Mouse (Mus musculus) adrenal gland, adult 18-20 months (tissue): Measurements from ENCODE around the gene Cdk18. TPM values are rescaled to one million over a fixed set of nuclear protein-coding genes. Genes with fewer than 3 reads are reported as not detected.
"Not testable (repeated sequence)": the region's sequence is repeated elsewhere in the genome, so short reads cannot be mapped to it uniquely, and the experiment has no call there.

ENCODE experiments used
- DNase-seq, 2 experiments: peaks; one replicate each; pipeline ENCODE4 v3.0.0; 2021 to 2022; ENCODE audit warnings: low spot score in 2 of 2
- long read RNA-seq, 2 experiments: library from polyadenylated mRNA; stranded (forward); transcript quantifications; one replicate each; pipeline ENCODE4 v2.0.0; 2021
- total RNA-seq, 2 experiments: library from RNA; stranded (reverse); gene quantifications; 1 replicate in 1 of 2; 2 replicates in 1 of 2; pipeline ENCODE4 v1.2.3; 2021

Cdk18 gene
- total RNA-seq, result 10 to 100 TPM; 16.1 to 16.3 TPM
- long read RNA-seq, experiment 1, full-length matches to known transcripts, result 18 of 30 reads
- long read RNA-seq, experiment 1, partial matches to known transcripts, result 5 of 30 reads
- long read RNA-seq, experiment 1, other reads (novel, unspliced or antisense), result 7 of 30 reads
- long read RNA-seq, experiment 2, full-length matches to known transcripts, result 8 of 18 reads
- long read RNA-seq, experiment 2, partial matches to known transcripts, result 7 of 18 reads
- long read RNA-seq, experiment 2, other reads (novel, unspliced or antisense), result 3 of 18 reads

- peak; percentile 65 to 68 for DNase-seq
These were observed at the start of gene Cdk18 for GRCm38 (mm10) chr1:132139416-132139864. Cdk18 (minus strand) TSS chr1:132139684.

GRCm38 (mm10) chr1:132189231-132189630 is 49.7 kb upstream of the Cdk18 start:
- DNase-seq, result no peak

GRCm38 (mm10) chr1:132188442-132189066 is 49.1 kb upstream of the Cdk18 start:
- no peak for DNase-seq

DNA sequence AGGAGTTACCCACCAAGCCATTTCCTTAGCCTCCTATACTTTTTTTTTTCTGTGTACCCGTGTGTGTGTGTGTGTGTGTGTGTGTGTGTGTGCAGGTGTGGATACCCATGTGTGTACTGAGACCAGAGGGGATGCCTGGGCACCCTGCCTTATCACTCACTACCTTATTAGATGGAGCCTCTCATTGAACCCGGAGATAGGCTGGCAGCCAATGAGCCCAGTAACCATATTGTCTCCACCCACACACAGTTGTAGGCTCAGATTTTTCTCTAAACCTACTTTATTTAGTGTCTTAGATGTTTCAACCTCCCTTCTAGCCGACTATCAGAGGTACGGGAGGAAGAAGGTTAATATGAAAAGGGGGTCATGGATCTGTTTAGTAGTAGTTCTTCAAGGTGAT is 46.8 kb upstream of the Cdk18 start:
- no peak for DNase-seq

DNA sequence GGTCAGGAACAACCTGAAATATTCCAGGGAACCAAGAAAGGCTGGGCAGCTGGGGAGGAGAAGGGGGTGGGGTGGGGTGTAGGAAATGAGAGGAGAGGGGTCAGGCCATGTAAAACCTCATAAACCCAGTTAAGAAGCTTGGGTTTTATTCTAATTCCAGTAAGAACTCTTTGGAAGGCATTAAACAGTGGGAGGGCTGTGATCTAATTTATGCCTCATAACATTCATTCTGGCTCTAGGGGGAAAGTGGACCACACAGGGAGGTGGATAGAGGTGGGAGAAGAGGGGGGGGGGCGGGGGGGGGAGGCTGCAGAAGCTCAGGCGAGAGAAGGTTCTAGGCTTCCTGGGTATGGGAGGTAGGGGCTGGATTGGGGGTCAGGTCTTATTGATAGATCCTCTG is 32.1 kb upstream of the Cdk18 start:
- DNase-seq, result no peak

DNA sequence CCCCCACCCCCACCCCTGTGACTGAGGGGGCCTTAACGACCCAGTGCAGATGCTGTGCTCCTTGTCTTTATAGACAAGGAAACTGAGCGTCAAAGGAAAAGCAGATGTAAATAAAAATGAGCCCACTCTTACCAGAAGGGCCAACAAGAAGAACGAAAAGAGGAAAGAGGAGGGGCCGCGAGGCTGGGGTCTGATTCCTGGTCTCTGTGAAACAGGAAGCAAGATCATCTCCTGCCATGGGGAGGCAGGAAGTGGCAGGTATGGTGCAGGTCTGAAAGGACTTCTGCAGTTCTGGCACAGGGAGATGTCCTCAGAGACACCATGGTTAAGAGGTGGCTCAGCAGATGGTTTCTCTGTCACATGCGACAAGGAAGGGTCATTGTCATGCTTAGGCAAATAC is 31.2 kb upstream of the Cdk18 start:
- no peak for DNase-seq

DNA sequence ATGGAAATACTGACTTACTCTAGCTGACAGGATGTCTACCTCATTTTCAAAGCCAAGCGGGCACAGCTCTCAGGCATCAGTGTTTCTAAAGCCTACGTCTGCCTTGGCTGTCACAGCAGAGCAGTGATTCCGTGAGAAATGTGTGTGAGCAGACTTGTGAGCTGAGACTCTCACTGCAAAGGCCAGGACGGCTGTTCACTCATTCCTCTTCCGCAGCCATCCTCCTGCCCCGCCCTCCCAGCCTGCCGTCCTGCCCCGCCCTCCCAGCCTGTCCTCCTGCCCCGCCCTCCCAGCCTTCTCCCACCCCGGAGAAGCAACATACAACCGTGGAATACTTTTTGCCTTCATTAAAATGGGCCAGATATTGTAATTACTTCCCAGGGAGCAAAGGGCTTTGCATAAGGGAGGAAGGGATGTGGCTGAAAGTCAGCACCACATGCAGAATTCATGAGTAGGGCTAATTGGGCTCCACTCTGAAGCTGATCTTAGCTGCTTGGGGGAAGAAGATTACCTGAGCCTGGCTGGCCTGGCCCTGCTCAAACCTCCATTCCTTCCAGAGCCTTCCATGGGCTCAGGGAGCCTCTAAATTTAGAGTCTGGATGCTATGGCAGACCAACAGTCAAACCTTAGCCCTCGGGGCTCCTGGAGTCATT is 28.8 kb upstream of the Cdk18 start:
- DNase-seq, result no peak

GRCm38 (mm10) chr1:132165859-132166258 is 26.4 kb upstream of the Cdk18 start:
- no peak for DNase-seq

DNA sequence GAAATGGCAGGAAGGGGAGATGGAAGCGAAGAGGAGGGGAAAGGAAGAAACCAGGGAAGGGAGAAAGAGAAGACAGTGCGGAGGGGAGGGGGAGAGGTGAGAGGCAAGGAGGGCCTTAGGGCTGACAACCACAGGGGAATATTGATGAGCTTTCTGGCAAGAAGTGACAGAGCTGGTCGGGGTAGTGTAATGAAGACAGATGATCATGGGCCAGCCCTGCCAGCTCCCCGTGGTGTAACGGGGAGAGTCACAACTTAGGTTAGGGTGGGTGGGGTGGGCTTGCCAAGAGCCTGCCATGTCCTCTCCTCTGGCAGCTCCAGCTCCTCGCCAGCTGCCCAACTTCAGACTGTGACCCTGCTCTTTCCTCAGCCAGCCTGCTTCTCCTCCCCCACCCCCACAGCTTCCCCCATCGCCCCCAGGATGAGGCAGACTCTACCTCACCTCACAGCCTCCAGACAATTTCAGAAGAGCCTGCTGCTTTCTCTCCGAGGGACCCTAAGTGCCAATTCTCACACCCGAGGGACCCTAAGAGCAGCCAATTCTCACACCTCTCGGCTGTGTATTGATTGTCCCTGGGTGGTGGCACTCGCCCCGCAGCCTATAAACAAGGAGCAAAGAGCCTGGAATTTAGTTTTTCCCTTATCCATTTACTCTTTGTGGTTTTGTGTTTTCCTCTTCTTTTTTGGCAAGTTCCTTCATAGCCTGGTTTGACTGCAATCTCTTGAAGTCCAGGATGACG is 25.5 kb upstream of the Cdk18 start:
- no peak for DNase-seq

- not testable (repeated sequence) for DNase-seq
These were observed 23.1 kb upstream of the Cdk18 start for GRCm38 (mm10) chr1:132162618-132163017.

DNA sequence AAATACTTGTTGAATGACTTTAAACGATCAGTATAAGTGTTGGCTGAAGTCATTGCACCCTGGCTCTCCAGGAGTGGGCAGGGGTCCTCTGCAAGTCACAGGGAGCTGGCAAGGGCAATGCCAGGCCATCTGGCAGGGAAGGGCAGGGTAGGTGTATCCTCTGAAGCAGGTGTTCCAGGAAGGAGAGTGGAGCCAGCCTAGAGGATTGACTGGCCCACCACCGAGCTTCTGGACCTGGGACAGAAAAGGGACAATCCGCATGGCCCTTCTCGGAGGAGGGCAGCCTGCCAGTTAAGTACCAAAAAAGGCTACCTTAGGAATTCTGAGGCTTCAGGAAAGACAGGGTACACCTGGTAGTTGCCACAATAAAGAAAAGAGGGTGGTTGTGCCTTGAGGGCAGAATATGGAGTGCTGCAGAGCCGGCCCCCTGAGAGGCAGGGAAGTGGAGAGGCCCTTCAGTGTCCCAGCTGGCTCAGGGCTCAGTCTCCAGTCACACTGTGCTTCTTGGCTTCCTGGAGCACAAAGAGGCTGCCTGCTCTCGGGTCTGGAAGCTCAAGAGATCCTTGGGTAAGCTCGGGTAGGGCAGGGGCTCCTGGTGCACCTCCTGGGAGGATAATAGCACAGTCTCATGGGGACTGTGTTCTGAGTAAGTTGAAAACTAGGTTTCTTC is 21.9 kb upstream of the Cdk18 start:
- DNase-seq, result no peak

GRCm38 (mm10) chr1:132159681-132160080 is 20.2 kb upstream of the Cdk18 start:
- DNase-seq, result no peak

- no peak for DNase-seq
These were observed 19.3 kb upstream of the Cdk18 start for GRCm38 (mm10) chr1:132158741-132159140.

- DNase-seq, result no peak
These were observed 18.3 kb upstream of the Cdk18 start for GRCm38 (mm10) chr1:132157808-132158207.

DNA sequence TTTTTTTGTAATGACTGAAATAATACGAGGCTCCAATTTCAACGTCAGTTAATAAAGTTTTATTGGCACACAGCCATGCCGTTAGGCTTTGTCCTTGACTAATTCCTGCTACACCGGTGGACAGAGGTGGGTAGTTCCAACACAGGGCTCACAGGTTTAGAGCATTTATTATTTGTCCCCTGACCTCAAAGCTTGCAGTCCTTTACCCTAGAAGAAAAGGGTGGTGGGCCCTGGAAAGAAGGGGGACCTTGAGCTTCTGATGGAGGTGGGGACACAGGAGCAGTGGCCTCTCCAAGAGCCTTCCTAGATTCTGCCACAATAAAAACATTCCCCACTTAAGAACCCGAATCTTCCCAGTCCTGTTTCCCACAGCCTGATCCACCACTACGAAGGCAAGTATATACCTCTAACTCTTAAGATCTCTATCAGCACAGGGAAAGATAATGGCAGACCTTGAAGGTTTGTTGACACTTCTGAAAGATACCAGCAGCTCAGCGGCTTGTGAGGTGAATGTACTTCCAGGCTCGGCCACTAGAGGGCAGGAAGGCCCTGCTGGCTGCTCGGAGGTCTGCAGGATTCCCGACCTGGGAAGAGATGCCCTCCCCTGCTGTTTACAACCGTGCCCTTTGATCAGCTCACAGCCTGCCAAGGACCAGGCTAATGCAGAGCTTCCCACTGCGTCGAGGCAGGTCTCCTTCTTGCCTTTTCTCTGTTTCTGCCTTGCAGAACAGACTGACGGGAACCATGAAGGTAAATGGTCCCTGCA is 17.7 kb upstream of the Cdk18 start:
- DNase-seq, result peak; percentile 87 to 88

DNA sequence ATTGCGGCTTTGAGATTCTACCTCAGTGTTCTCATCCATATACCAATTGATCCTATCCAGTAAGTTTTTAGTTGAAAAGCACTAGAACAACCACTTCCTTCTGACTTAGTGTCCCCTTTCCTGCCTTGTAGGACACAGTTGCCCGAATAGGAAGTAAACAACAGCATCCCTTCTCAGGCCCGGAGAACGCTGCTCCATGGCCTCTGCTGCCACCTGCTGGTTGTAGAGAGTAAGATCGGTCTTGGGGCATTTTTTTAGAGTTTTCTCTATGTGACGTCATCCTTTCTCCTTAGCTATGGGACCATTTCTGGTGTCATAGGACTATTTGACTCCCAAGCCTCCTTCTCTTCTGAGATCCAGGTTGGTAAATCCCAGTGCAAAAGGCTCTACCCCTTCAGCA is 16.3 kb upstream of the Cdk18 start:
- peak; percentile 80 to 85 for DNase-seq

DNA sequence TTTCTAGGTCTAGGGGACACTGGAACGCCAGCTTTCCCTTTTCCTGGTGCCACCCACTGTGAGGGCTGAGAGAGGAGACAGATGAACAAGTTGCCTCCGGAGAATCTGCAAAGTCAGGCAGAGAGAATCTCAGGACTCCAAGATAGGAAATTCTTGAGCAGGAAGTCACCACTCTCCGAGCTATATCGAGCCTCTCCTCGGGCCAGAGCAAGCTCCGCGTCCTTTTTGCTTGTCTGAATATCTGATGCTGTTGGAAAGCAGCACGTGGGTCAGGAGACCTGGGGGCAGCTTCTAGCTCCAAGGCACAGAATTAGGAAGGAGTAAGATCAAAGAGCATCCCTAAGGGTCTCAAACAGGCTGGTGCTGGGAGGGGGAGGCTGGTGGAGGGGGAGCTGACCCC is 14.2 kb upstream of the Cdk18 start:
- no peak for DNase-seq

GRCm38 (mm10) chr1:132153086-132153690 is 13.7 kb upstream of the Cdk18 start:
- DNase-seq, result no peak

GRCm38 (mm10) chr1:132151908-132152307 is 12.4 kb upstream of the Cdk18 start:
- no peak for DNase-seq
